Mouse (Mus musculus): ENCODE results near the gene Atp2b1.

GRCm38 (mm10) chr10:98915398-98915931, 1.3 kb downstream of the Atp2b1 start:
- TF ChIP-seq MYB (IDR thresholded peaks at IDR 0.05; ENCODE audit: low read depth, low read length) (no peak), TAL1 (IDR thresholded peaks at IDR 0.05; ENCODE audit: low read length) (no peak), HCFC1 (IDR thresholded peaks at IDR 0.05; ENCODE audit: low read depth, low read length) (no peak), POLR2A (IDR thresholded peaks at IDR 0.05; ENCODE audit: control insufficient read depth in 1 of 2, insufficient read depth in 1 of 2, low read depth in 1 of 2, low read length in 2 of 2, poor library complexity in 1 of 2) (no peak), POLR2AphosphoS2 (IDR thresholded peaks at IDR 0.05; ENCODE audit: low read length) (no peak), CTCF (IDR thresholded peaks at IDR 0.05 in 2 of 3, conservative IDR thresholded peaks at IDR 0.05 in 1 of 3; ENCODE audit: control insufficient read depth in 1 of 3, insufficient read depth in 1 of 3, low read depth in 2 of 3, low read length in 3 of 3, poor library complexity in 1 of 3, severe bottlenecking in 1 of 3) (no peak), TBP (IDR thresholded peaks at IDR 0.05; ENCODE audit: low read depth, low read length) (no peak), ZMIZ1 (IDR thresholded peaks at IDR 0.05; ENCODE audit: low read depth, low read length) (no peak), CHD2 (IDR thresholded peaks at IDR 0.05; ENCODE audit: low read length) (no peak), ZC3H11A (IDR thresholded peaks at IDR 0.05; ENCODE audit: low read depth, low read length) (no peak), EP300 (IDR thresholded peaks at IDR 0.05; ENCODE audit: low read depth in 1 of 2, low read length in 2 of 2) (no peak), BHLHE40 (IDR thresholded peaks at IDR 0.05; ENCODE audit: borderline replicate concordance, low read depth, low read length) (no peak), MAX (IDR thresholded peaks at IDR 0.05; ENCODE audit: low read length) (no peak), RCOR1 (IDR thresholded peaks at IDR 0.05; ENCODE audit: low read depth, low read length) (no peak)
